Mouse (Mus musculus) lung, postnatal 0 days (tissue): Measurements from ENCODE around the gene Slc8a2. TPM values are rescaled to one million over a fixed set of nuclear protein-coding genes. Genes with fewer than 3 reads are reported as not detected.

Experiments
- ATAC-seq: fragments of 200-750 bp; cut with Nextera tagmentation; 2 replicates; pipeline ENCODE4 v1.8.0; 2017; ENCODE audit warnings: moderate library complexity
- DNase-seq: peaks from one replicate; pipeline ENCODE4 v3.0.0-alpha.2; 2016; ENCODE audit warnings: low spot score
- H3K27ac ChIP-seq: fragments of 300-500 bp; sonication (generic); 2 replicates; pipeline ENCODE4 v1.5.1; 2014; ENCODE audit warnings: antibody characterized with exemption, mild to moderate bottlenecking, low read length, mixed read lengths
- H3K27me3 ChIP-seq: fragments of 300-500 bp; sonication (generic); replicated peaks from 2 replicates; pipeline ENCODE4 v1.6.1; 2014; ENCODE audit warnings: low read length, mixed read lengths; ENCODE audit not compliant: insufficient read depth
- H3K36me3 ChIP-seq: fragments of 300-500 bp; sonication (generic); 2 replicates; pipeline ENCODE4 v1.6.1; 2014; ENCODE audit warnings: low read length, mixed read lengths; ENCODE audit not compliant: insufficient read depth
- H3K4me1 ChIP-seq: fragments of 300-500 bp; sonication (generic); 2 replicates; pipeline ENCODE4 v1.6.1; 2014; ENCODE audit warnings: antibody characterized with exemption, low read depth, low read length, mixed read lengths; ENCODE audit not compliant: insufficient read depth
- H3K4me2 ChIP-seq: fragments of 300-500 bp; sonication (generic); replicated peaks from 2 replicates; pipeline ENCODE4 v1.6.1; 2014; ENCODE audit warnings: low read depth, mild to moderate bottlenecking, low read length, moderate library complexity, mixed read lengths
- H3K4me3 ChIP-seq: fragments of 300-500 bp; sonication (generic); 2 replicates; pipeline ENCODE4 v1.5.1; 2014; ENCODE audit warnings: low read depth, low read length
- H3K9ac ChIP-seq: fragments of 300-500 bp; sonication (generic); replicated peaks from 2 replicates; pipeline ENCODE4 v1.6.1; 2014; ENCODE audit warnings: low read depth, mild to moderate bottlenecking
- H3K9me3 ChIP-seq: fragments of 300-500 bp; sonication (generic); 2 replicates; pipeline ENCODE4 v1.6.1; 2016; ENCODE audit warnings: low read length, mixed read lengths
- CTCF ChIP-seq: IDR thresholded peaks from 2 replicates; pipeline ENCODE4 v1.5.1; 2016; ENCODE audit warnings: antibody characterized with exemption, mild to moderate bottlenecking
- EP300 ChIP-seq: IDR thresholded peaks from 2 replicates; pipeline ENCODE4 v1.6.1; 2016; ENCODE audit warnings: antibody characterized with exemption, mild to moderate bottlenecking, control low read depth
- WGBS: fragments of 180-500 bp; shearing (Covaris S2); extraction: QIAGEN DNeasy Blood & Tissue Kit; methylation state at CpG from one replicate; pipeline ENCODE4 v1.1.7; 2014; 5-methylcytosine and 5-hydroxymethylcytosine counted together
- polyA plus RNA-seq: library from polyadenylated mRNA; unstranded; fragments of >200 nt; fragmentation: Nextera tagmentation; extraction: Ambion mirVana; gene quantifications from 2 replicates; pipeline ENCODE4 v1.2.1, GENCODE M21; 2015

The Slc8a2 gene
- polyA plus RNA-seq, 1 experiment from 2014 or later = 0.05 TPM

GRCm38 (mm10) chr7:16117100-16117499 lies 12.5 kb upstream of the Slc8a2 start:
- H3K27me3 ChIP-seq = no peaks in the 10 kb centered on the region
- H3K4me3 ChIP-seq = no peak overlapping the region
- WGBS = 89% methylated on average over 3 of the region's 3 CpGs
- H3K9ac ChIP-seq = no peak overlapping the region
- H3K4me1 ChIP-seq = peaks cover 5% of the 10 kb centered on the region; the same call in 1 of the 2 replicates
- H3K36me3 ChIP-seq = peaks cover 34% of the 10 kb centered on the region
- H3K4me2 ChIP-seq = no peak overlapping the region
- TF ChIP-seq CTCF (no peak), EP300 (no peak)
- no peak for ATAC-seq
- DNase-seq = no peak
- no peak overlapping the region for H3K27ac ChIP-seq
- H3K9me3 ChIP-seq = no peaks in the 10 kb centered on the region

- ATAC-seq (peak; percentile 93), DNase-seq (peak; percentile 95)
- H3K36me3 ChIP-seq = peaks cover 9% of the 10 kb centered on the region
- 1% methylated on average over 33 of the region's 33 CpGs for WGBS
- H3K9me3 ChIP-seq = no peaks in the 10 kb centered on the region
- peak within 1 kb of the TSS; percentile 34; the same call in 1 of the 2 replicates for H3K9ac ChIP-seq
- H3K4me3 ChIP-seq = peak within 1 kb of the TSS; percentile 86
- H3K4me2 ChIP-seq = peak within 1 kb of the TSS; percentile 53
- H3K4me1 ChIP-seq = peaks cover 5% of the 10 kb centered on the region; the same call in 1 of the 2 replicates
- H3K27ac ChIP-seq = peak within 1 kb of the TSS; percentile 73
- TF ChIP-seq CTCF (peak; percentile 93), EP300 (no peak)
- no peaks in the 10 kb centered on the region for H3K27me3 ChIP-seq
Observed at GRCm38 (mm10) chr7:16119569-16120261, 9.9 kb upstream of the Slc8a2 start, which contains the start of gene Kptn. TSS of gene Kptn (plus strand) at chr7:16119895.

DNA sequence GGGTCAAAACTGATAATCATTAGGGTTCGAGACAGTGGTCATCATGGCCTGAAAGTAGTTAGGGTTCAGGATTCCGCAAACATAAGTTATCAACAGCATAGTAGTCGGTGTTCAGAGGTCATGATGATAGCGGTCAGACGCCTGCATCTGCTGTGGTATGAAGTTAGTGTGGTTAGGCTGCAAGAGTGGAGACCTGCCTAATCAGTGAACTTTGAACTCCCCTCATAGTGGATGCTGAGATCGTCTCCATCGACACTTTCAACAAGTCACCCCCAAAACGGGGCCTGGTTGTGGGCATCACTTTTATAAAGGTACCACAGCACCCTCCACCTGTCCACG lies 9.4 kb upstream of the Slc8a2 start:
- ATAC-seq (no peak), DNase-seq (no peak)
- H3K27ac ChIP-seq = no peak overlapping the region
- peaks cover 5% of the 10 kb centered on the region for H3K36me3 ChIP-seq
- no peaks in the 10 kb centered on the region for H3K27me3 ChIP-seq
- H3K4me3 ChIP-seq = peak overlapping the region; percentile 86
- peak overlapping the region; percentile 34; the same call in 1 of the 2 replicates for H3K9ac ChIP-seq
- H3K4me1 ChIP-seq = peaks cover 5% of the 10 kb centered on the region; the same call in 1 of the 2 replicates
- H3K4me2 ChIP-seq = peak overlapping the region; percentile 53
- TF ChIP-seq CTCF = no peak
- TF ChIP-seq EP300 = no peak
- H3K9me3 ChIP-seq = no peaks in the 10 kb centered on the region
- 38% methylated on average over 9 of the region's 9 CpGs for WGBS

GRCm38 (mm10) chr7:16125829-16126228 lies 3.8 kb upstream of the Slc8a2 start:
- H3K27me3 ChIP-seq = 0 out of 2 replicates have a peak, but pooled peaks cover 2% of the 10 kb centered on the region
- no peaks in the 10 kb centered on the region for H3K4me1 ChIP-seq
- no peak overlapping the region for H3K4me3 ChIP-seq
- H3K36me3 ChIP-seq = 0 out of 2 replicates have a peak, but pooled peaks cover 5% of the 10 kb centered on the region
- WGBS = 70% methylated on average over 9 of the region's 9 CpGs
- TF ChIP-seq CTCF (no peak), EP300 (no peak)
- ATAC-seq (no peak), DNase-seq (no peak)
- H3K9ac ChIP-seq = no peak overlapping the region
- no peaks in the 10 kb centered on the region for H3K9me3 ChIP-seq
- no peak overlapping the region for H3K4me2 ChIP-seq
- H3K27ac ChIP-seq = no peak overlapping the region

DNA sequence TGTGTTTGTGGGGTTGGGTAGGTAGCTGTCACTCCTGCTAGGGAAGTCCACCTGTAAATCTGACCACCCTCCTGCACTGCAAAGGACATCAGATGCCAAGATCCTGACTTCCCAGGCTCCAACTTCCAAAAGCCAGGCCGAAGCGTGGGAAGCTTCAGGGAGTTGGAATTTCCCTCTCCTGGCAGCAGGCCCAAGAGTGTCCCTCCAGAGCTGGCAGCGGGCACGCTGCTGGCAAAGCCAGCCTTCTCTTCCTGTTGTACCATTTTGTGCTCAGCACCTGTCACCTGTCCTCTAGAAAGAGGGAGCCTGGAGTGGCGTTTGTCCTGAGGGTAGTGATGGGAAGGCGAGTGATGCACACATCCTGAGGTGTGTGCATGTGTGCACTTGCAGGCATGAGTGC lies 1.3 kb upstream of the Slc8a2 start:
- Histone ChIP-seq H3K4me1 (no peaks in the 10 kb centered on the region), H3K36me3 (0 out of 2 replicates have a peak, but pooled peaks cover 5% of the 10 kb centered on the region), H3K27me3 (0 out of 2 replicates have a peak, but pooled peaks cover 2% of the 10 kb centered on the region), H3K27ac (no peak overlapping the region), H3K4me3 (no peak overlapping the region), H3K9ac (no peak overlapping the region), H3K9me3 (no peaks in the 10 kb centered on the region), H3K4me2 (no peak overlapping the region)
- WGBS = 77% methylated on average over 6 of the region's 6 CpGs
- DNase-seq (no peak), ATAC-seq (no peak)
- TF ChIP-seq EP300 = no peak
- TF ChIP-seq CTCF = no peak

- 55% methylated on average over 5 of the region's 5 CpGs for WGBS
- H3K4me3 ChIP-seq = no peak overlapping the region
- TF ChIP-seq CTCF (no peak), EP300 (no peak)
- no peak overlapping the region for H3K4me2 ChIP-seq
- no peak overlapping the region for H3K27ac ChIP-seq
- H3K36me3 ChIP-seq = 0 out of 2 replicates have a peak, but pooled peaks cover 5% of the 10 kb centered on the region
- H3K9ac ChIP-seq = no peak overlapping the region
- DNase-seq = no peak
- no peaks in the 10 kb centered on the region for H3K9me3 ChIP-seq
- ATAC-seq = no peak
- H3K27me3 ChIP-seq = 0 out of 2 replicates have a peak, but pooled peaks cover 2% of the 10 kb centered on the region
- H3K4me1 ChIP-seq = no peaks in the 10 kb centered on the region
Observed at GRCm38 (mm10) chr7:16128899-16129298, 727 bp upstream of the Slc8a2 start.
